Mouse (Mus musculus): ENCODE measurements at regions not wholly inside any gene's neighbourhood (a gene's known extent, or its start where the extent isn't known, plus 50 kb on each side); places are given as distances from the start of the nearest gene placed in this dataset.

GRCm38 (mm10) chr15:50360033-50360988 lies 3524.4 kb upstream of the Gm7489 start:
- Histone ChIP-seq H3K4me3 (no peak overlapping the region), H3K36me3 (no peaks in the 10 kb centered on the region), H3K27me3 (no peaks in the 10 kb centered on the region), H3K9me3 (no peaks in the 10 kb centered on the region), H3K9ac (no peak overlapping the region), H3K4me1 (peaks cover 7% of the 10 kb centered on the region; the same call in 1 of the 2 replicates), H3K4me2 (no peak overlapping the region), H3K27ac (no peak overlapping the region)
- 62% methylated on average over 5 of the region's 5 CpGs for WGBS
- peak; percentile 52; the same call in 1 of the 2 replicates for ATAC-seq (ENCODE audit: borderline replicate concordance, extremely low read depth, low FRiP score, low TSS enrichment)

GRCm38 (mm10) chr15:50361334-50361733 lies 3523.4 kb upstream of the Gm7489 start:
- peak overlapping the region; percentile 39 for H3K4me2 ChIP-seq
- no peaks in the 10 kb centered on the region for H3K27me3 ChIP-seq
- WGBS = 49% methylated on average over 8 of the region's 8 CpGs
- H3K9ac ChIP-seq = no peak overlapping the region
- ATAC-seq (ENCODE audit: borderline replicate concordance, extremely low read depth, low FRiP score, low TSS enrichment) = peak; percentile 59; the same call in 1 of the 2 replicates
- peaks cover 7% of the 10 kb centered on the region; the same call in 1 of the 2 replicates for H3K4me1 ChIP-seq
- H3K4me3 ChIP-seq = 0 out of 2 replicates have a peak overlapping the region, but pooled peaks have one; percentile 5
- no peaks in the 10 kb centered on the region for H3K36me3 ChIP-seq
- no peaks in the 10 kb centered on the region for H3K9me3 ChIP-seq
- 0 out of 2 replicates have a peak overlapping the region, but pooled peaks have one; percentile 53 for H3K27ac ChIP-seq

- 0 out of 2 replicates have a peak overlapping the region, but pooled peaks have one; percentile 5 for H3K4me3 ChIP-seq
These were observed 3522.8 kb upstream of the Gm7489 start for GRCm38 (mm10) chr15:50361751-50362507.

GRCm38 (mm10) chr15:50400006-50400781 lies 3484.5 kb upstream of the Gm7489 start:
- H3K9me3 ChIP-seq = no peaks in the 10 kb centered on the region
- H3K4me3 ChIP-seq = no peak overlapping the region
- no peak for ATAC-seq (ENCODE audit: borderline replicate concordance, extremely low read depth, low FRiP score, low TSS enrichment)
- no peaks in the 10 kb centered on the region for H3K4me1 ChIP-seq
- H3K27ac ChIP-seq = no peak overlapping the region
- no peaks in the 10 kb centered on the region for H3K27me3 ChIP-seq
- 85% methylated on average over 7 of the region's 7 CpGs for WGBS
- H3K9ac ChIP-seq = no peak overlapping the region
- H3K36me3 ChIP-seq = no peaks in the 10 kb centered on the region
- no peak overlapping the region for H3K4me2 ChIP-seq

More at GRCm38 (mm10) chr15:50361751-50362507, 3522.8 kb upstream of the Gm7489 start:
- no peak overlapping the region for H3K9ac ChIP-seq
- peaks cover 7% of the 10 kb centered on the region; the same call in 1 of the 2 replicates for H3K4me1 ChIP-seq
- peak overlapping the region; percentile 39 for H3K4me2 ChIP-seq
- WGBS = 13% methylated on average over 4 of the region's 4 CpGs
- ATAC-seq (ENCODE audit: borderline replicate concordance, extremely low read depth, low FRiP score, low TSS enrichment) = peak; percentile 65; the same call in 1 of the 2 replicates
- H3K36me3 ChIP-seq = no peaks in the 10 kb centered on the region
- H3K27me3 ChIP-seq = no peaks in the 10 kb centered on the region
- H3K9me3 ChIP-seq = no peaks in the 10 kb centered on the region
- peak overlapping the region; percentile 57 for H3K27ac ChIP-seq

GRCm38 (mm10) chr15:50401386-50401785 lies 3483.3 kb upstream of the Gm7489 start:
- H3K9ac ChIP-seq = no peak overlapping the region
- 84% methylated on average over 2 of the region's 2 CpGs for WGBS
- no peaks in the 10 kb centered on the region for H3K9me3 ChIP-seq
- H3K27ac ChIP-seq = no peak overlapping the region
- H3K4me3 ChIP-seq = no peak overlapping the region
- H3K4me2 ChIP-seq = no peak overlapping the region
- no peaks in the 10 kb centered on the region for H3K36me3 ChIP-seq
- H3K4me1 ChIP-seq = no peaks in the 10 kb centered on the region
- no peaks in the 10 kb centered on the region for H3K27me3 ChIP-seq
- no peak for ATAC-seq (ENCODE audit: borderline replicate concordance, extremely low read depth, low FRiP score, low TSS enrichment)

- H3K9ac ChIP-seq = no peak overlapping the region
- no peaks in the 10 kb centered on the region for H3K36me3 ChIP-seq
- H3K27me3 ChIP-seq = no peaks in the 10 kb centered on the region
- 75% methylated on average over 1 of the region's 1 CpGs for WGBS
- no peaks in the 10 kb centered on the region for H3K4me1 ChIP-seq
- H3K4me3 ChIP-seq = no peak overlapping the region
- H3K4me2 ChIP-seq = no peak overlapping the region
- ATAC-seq (ENCODE audit: borderline replicate concordance, extremely low read depth, low FRiP score, low TSS enrichment) = no peak
- H3K27ac ChIP-seq = no peak overlapping the region
- no peaks in the 10 kb centered on the region for H3K9me3 ChIP-seq
These were observed 3482.2 kb upstream of the Gm7489 start for GRCm38 (mm10) chr15:50402551-50402950.

GRCm38 (mm10) chr15:50403883-50404282 lies 3480.8 kb upstream of the Gm7489 start:
- Histone ChIP-seq H3K4me1 (no peaks in the 10 kb centered on the region), H3K9me3 (no peaks in the 10 kb centered on the region), H3K9ac (no peak overlapping the region), H3K27me3 (no peaks in the 10 kb centered on the region), H3K4me2 (no peak overlapping the region), H3K27ac (no peak overlapping the region), H3K36me3 (no peaks in the 10 kb centered on the region), H3K4me3 (no peak overlapping the region)
- WGBS = 86% methylated on average over 2 of the region's 2 CpGs
- ATAC-seq (ENCODE audit: borderline replicate concordance, extremely low read depth, low FRiP score, low TSS enrichment) = no peak

GRCm38 (mm10) chr15:50408985-50409384 lies 3475.7 kb upstream of the Gm7489 start:
- H3K4me2 ChIP-seq = no peak overlapping the region
- peaks cover 4% of the 10 kb centered on the region; the same call in 1 of the 2 replicates for H3K9me3 ChIP-seq
- H3K4me3 ChIP-seq = no peak overlapping the region
- ATAC-seq (ENCODE audit: borderline replicate concordance, extremely low read depth, low FRiP score, low TSS enrichment) = no peak
- no peak overlapping the region for H3K9ac ChIP-seq
- H3K36me3 ChIP-seq = no peaks in the 10 kb centered on the region
- H3K27ac ChIP-seq = no peak overlapping the region
- H3K27me3 ChIP-seq = no peaks in the 10 kb centered on the region
- 36% methylated on average over 2 of the region's 2 CpGs for WGBS
- H3K4me1 ChIP-seq = no peaks in the 10 kb centered on the region

GRCm38 (mm10) chr15:50417641-50418040 lies 3467.1 kb upstream of the Gm7489 start:
- Histone ChIP-seq H3K4me2 (no peak overlapping the region), H3K27me3 (no peaks in the 10 kb centered on the region), H3K9ac (no peak overlapping the region), H3K4me1 (no peaks in the 10 kb centered on the region), H3K9me3 (no peaks in the 10 kb centered on the region), H3K36me3 (no peaks in the 10 kb centered on the region), H3K27ac (no peak overlapping the region), H3K4me3 (no peak overlapping the region)
- 85% methylated on average over 1 of the region's 1 CpGs for WGBS
- no peak for ATAC-seq (ENCODE audit: borderline replicate concordance, extremely low read depth, low FRiP score, low TSS enrichment)

- no peak for ATAC-seq (ENCODE audit: borderline replicate concordance, extremely low read depth, low FRiP score, low TSS enrichment)
- no peaks in the 10 kb centered on the region for H3K9me3 ChIP-seq
- no peaks in the 10 kb centered on the region for H3K27me3 ChIP-seq
- H3K27ac ChIP-seq = no peak overlapping the region
- H3K9ac ChIP-seq = no peak overlapping the region
- H3K4me1 ChIP-seq = no peaks in the 10 kb centered on the region
- H3K36me3 ChIP-seq = no peaks in the 10 kb centered on the region
- 74% methylated on average over 5 of the region's 5 CpGs for WGBS
- no peak overlapping the region for H3K4me3 ChIP-seq
- no peak overlapping the region for H3K4me2 ChIP-seq
These were observed 3461.5 kb upstream of the Gm7489 start for GRCm38 (mm10) chr15:50423082-50423665.

GRCm38 (mm10) chr15:50449604-50450003 lies 3435.1 kb upstream of the Gm7489 start:
- no peaks in the 10 kb centered on the region for H3K27me3 ChIP-seq
- no peaks in the 10 kb centered on the region for H3K4me1 ChIP-seq
- H3K9me3 ChIP-seq = no peaks in the 10 kb centered on the region
- H3K4me2 ChIP-seq = no peak overlapping the region
- no peak for ATAC-seq (ENCODE audit: borderline replicate concordance, extremely low read depth, low FRiP score, low TSS enrichment)
- H3K4me3 ChIP-seq = no peak overlapping the region
- no peaks in the 10 kb centered on the region for H3K36me3 ChIP-seq
- H3K27ac ChIP-seq = no peak overlapping the region
- no peak overlapping the region for H3K9ac ChIP-seq
- 31% methylated on average over 2 of the region's 2 CpGs for WGBS

All from lung, embryonic 15.5 days (tissue).